Mouse (Mus musculus) heart, postnatal 10 days (tissue): Measurements from ENCODE around the gene Nme3. TPM values are rescaled to one million over a fixed set of nuclear protein-coding genes. Genes with fewer than 3 reads are reported as not detected.
"Not testable (repeated sequence)": the region's sequence is repeated elsewhere in the genome, so short reads cannot be mapped to it uniquely, and the experiment has no call there.

Source experiments
- DNase-seq, 2 experiments: peaks; one replicate each; pipeline ENCODE4 v3.0.0; 2021
- intact Hi-C: fragments of 180-260 bp; cut with DNase I; formaldehyde crosslinking; loops from one replicate; pipeline ENCODE4 v1.15.1; 2025
- total RNA-seq, 2 experiments: library from RNA; stranded (reverse); gene quantifications; 2 replicates each; pipeline ENCODE4 v1.2.3; 2021

The Nme3 gene
- total RNA-seq, 2 experiments from 2014 or later, result 45.4 to 54.6 TPM

- intact Hi-C loops, result loop anchor here (5.0 kb wide), 1 partner anchor 160 kb away; the partner anchor contains the start of gene Msrb1
- DNase-seq, result no peak
Observed at GRCm38 (mm10) chr17:24897600-24897999, 1.3 kb downstream of the Nme3 start.

GRCm38 (mm10) chr17:24898041-24898854, 1.9 kb downstream of the Nme3 start:
- intact Hi-C loops, result loop anchor here (5.0 kb wide), 1 partner anchor 161 kb away; the partner anchor contains the start of gene Msrb1
- no peak for DNase-seq

GRCm38 (mm10) chr17:24899153-24899552, 2.9 kb downstream of the Nme3 start:
- peak; percentile 80 to 83 for DNase-seq
- intact Hi-C loops, result loop anchor here (5.0 kb wide), 1 partner anchor 162 kb away; the partner anchor contains the start of gene Msrb1

- no peak for DNase-seq
- intact Hi-C loops, result no loop called here
Observed at GRCm38 (mm10) chr17:24900014-24900413, 3.7 kb downstream of the Nme3 start.

GRCm38 (mm10) chr17:24902124-24902523, 5.8 kb downstream of the Nme3 start:
- intact Hi-C loops, result no loop called here

GRCm38 (mm10) chr17:24902671-24903474, 6.6 kb downstream of the Nme3 start:
- intact Hi-C loops, result no loop called here
- peak in 1 of 2 experiments; percentile 56 for DNase-seq

More at GRCm38 (mm10) chr17:24902124-24902523, 5.8 kb downstream of the Nme3 start:
- no peak for DNase-seq

GRCm38 (mm10) chr17:24903767-24904166, 7.5 kb downstream of the Nme3 start:
- no peak for DNase-seq
- intact Hi-C loops, result no loop called here

GRCm38 (mm10) chr17:24907591-24907990, 11.3 kb downstream of the Nme3 start:
- intact Hi-C loops, result no loop called here
- DNase-seq, result no peak

GRCm38 (mm10) chr17:24913984-24914383, 17.7 kb downstream of the Nme3 start:
- intact Hi-C loops, result no loop called here
- no peak for DNase-seq

GRCm38 (mm10) chr17:24923246-24923645, 26.9 kb downstream of the Nme3 start:
- intact Hi-C loops, result no loop called here
- DNase-seq, result no peak

GRCm38 (mm10) chr17:24929506-24929905, 33.2 kb downstream of the Nme3 start:
- intact Hi-C loops, result no loop called here
- no peak for DNase-seq

GRCm38 (mm10) chr17:24932431-24932830, 36.1 kb downstream of the Nme3 start:
- intact Hi-C loops, result no loop called here

GRCm38 (mm10) chr17:24933163-24933562, 36.9 kb downstream of the Nme3 start:
- no peak for DNase-seq
- intact Hi-C loops, result no loop called here

More at GRCm38 (mm10) chr17:24932431-24932830, 36.1 kb downstream of the Nme3 start:
- DNase-seq, result no peak

- intact Hi-C loops, result no loop called here
- DNase-seq, result no peak
Observed at GRCm38 (mm10) chr17:24934926-24935325, 38.6 kb downstream of the Nme3 start.

- intact Hi-C loops, result no loop called here
Observed at GRCm38 (mm10) chr17:24935666-24936065, 39.4 kb downstream of the Nme3 start.

GRCm38 (mm10) chr17:24936259-24937237, 40.2 kb downstream of the Nme3 start, which contains the start of gene Mapk8ip3:
Gene Mapk8ip3, minus strand, starts transcription at chr17:24936977.
- intact Hi-C loops, result no loop called here
- peak; percentile 97 to 98 for DNase-seq

More at GRCm38 (mm10) chr17:24935666-24936065, 39.4 kb downstream of the Nme3 start:
- no peak for DNase-seq

GRCm38 (mm10) chr17:24937266-24937665, 41.0 kb downstream of the Nme3 start:
- no peak for DNase-seq
- intact Hi-C loops, result no loop called here

GRCm38 (mm10) chr17:24942453-24942852, 46.2 kb downstream of the Nme3 start:
- peak; percentile 46 to 54 for DNase-seq
- intact Hi-C loops, result loop anchor here (5.0 kb wide), 2 partner anchors 75 to 420 kb away; partner anchors contain the start of genes Cramp1l and Ift140

- intact Hi-C loops, result loop anchor here (5.0 kb wide), 2 partner anchors 74 to 419 kb away; partner anchors contain the start of genes Cramp1l and Ift140
- no peak for DNase-seq
Observed at GRCm38 (mm10) chr17:24943036-24943435, 46.7 kb downstream of the Nme3 start.

GRCm38 (mm10) chr17:24943589-24943988, 47.3 kb downstream of the Nme3 start:
- intact Hi-C loops, result loop anchor here (5.0 kb wide), 2 partner anchors 74 to 419 kb away; partner anchors contain the start of genes Cramp1l and Ift140
- not testable (repeated sequence) for DNase-seq
